Mouse (Mus musculus) kidney, adult 2 months (tissue): ENCODE measurements at regions not wholly inside any gene's neighbourhood (a gene's known extent, or its start where the extent isn't known, plus 50 kb on each side); places are given as distances from the start of the nearest gene placed in this dataset.

Source experiments
- CTCF ChIP-seq: fragments of 200-500 bp; conservative IDR thresholded peaks from 2 replicates; pipeline ENCODE4 v1.5.1; 2011; ENCODE audit warnings: low read depth, mild to moderate bottlenecking, control low read depth, low read length, moderate library complexity, mixed read lengths; ENCODE audit not compliant: insufficient read depth, insufficient read length
- POLR2A ChIP-seq: fragments of 200-500 bp; IDR thresholded peaks from one replicate; pipeline ENCODE4 v1.6.1; 2011; ENCODE audit warnings: low read depth, low read length, control low read depth

DNA sequence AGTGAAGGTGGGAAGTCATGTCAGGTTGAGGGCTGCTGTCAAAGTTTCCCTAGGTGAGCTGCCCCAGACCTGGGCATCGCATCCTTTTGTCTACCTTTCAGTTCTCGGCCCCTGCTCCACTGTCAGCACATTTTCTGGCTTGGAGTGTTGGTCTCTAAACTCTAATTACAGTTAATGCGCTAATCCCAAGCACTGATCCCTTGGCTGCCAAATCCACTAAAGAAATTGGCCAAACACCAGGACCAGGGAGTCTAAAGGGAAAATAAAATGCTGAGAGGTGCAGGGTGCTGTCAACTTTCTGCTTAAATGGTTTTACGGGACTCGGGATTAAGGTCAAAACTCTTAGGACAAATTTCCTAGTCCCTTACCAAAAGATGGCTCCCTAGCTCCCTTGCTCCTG, 450.3 kb upstream of the Adamts9 start:
- TF ChIP-seq POLR2A (no peak), CTCF (no peak)
